Mouse (Mus musculus) adrenal gland, postnatal 10 days (tissue): ENCODE results near the gene Ssh1. TPM values are rescaled to one million over a fixed set of nuclear protein-coding genes. Genes with fewer than 3 reads are reported as not detected.

ENCODE experiments used
- DNase-seq: peaks from one replicate; pipeline ENCODE4 v3.0.0; 2021; ENCODE audit warnings: mixed read lengths
- total RNA-seq, 2 experiments: library from RNA; stranded (reverse); gene quantifications; 2 replicates each; pipeline ENCODE4 v1.2.3; 2021

The Ssh1 gene
- total RNA-seq, 2 experiments from 2014 or later = 14.2 to 20.0 TPM

DNA sequence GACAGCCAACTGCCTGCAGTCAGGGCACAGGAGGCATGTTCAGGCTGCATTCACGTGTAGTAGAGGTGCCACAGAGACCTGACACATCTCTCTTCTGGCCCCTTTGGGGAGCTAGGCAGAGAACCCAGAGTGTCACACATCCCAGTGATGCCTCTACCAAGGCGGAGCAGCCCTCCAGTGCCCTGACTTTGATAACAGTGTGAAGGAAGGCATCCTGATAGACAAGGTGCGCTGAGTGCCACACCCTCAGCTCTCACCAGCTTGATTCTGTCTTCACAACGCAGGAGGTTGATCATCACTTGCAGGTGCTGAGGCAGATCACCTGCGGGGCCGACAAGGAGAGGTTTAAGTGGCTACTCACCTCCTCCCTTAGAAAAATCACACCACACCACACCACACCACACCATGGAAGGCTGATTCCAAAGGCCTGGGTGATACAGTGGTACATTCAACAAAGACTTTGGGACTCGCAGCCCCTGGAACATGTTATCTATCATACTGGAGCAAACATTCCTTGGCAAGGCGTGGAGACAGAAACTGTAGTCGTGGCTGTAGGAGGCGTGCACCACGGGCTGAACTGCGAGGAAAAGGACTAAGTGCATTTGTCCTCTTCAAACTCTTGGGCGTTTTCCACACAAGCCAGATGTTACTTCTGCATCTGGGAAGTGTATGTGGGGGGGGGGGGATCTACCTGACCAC lies 27.1 kb downstream of the Ssh1 start:
- no peak for DNase-seq

DNA sequence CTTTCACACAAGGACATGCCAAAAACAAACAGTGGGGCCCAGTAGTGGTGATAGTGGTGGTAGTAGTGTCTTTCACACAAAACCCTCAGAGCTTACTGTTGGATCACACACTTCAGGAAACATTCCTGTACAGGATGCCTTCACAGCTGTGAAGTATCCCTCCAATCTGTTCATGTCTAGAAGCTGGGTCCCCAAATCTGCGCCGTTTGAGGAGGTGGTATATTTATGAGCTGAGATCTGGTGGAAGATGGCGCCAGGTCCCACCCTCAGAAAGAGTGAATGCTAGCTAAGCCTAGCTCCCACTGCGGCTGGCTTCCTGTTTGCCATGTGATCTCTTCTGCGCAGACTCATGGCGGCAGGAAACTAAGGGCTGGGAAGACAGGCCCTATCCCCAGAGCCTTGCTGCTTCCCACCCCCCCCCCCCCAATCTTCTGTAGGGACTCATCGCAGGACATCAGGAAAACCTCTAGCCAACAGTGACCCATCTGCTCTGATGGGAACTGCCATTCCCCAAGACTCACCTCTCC lies 28.0 kb downstream of the Ssh1 start:
- DNase-seq = no peak

DNA sequence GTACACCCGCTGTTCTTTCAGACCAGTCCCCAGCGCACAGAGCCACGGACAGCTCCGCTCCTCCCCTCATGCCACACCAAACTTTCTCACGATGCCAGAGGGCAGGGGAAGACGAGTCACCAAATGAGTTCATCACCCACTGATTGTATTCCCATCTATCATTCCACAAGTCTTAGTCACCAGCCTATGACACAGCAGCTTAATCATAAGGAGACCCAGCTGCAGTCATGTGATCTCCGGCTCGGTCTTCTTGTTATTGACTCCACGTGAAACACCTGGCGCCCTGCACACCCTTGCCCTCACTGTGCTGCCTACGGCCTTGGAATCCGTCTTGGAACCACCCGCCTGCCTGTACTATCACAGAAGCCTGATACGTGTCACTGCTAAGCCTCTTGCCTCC lies 28.7 kb downstream of the Ssh1 start:
- DNase-seq = no peak

DNA sequence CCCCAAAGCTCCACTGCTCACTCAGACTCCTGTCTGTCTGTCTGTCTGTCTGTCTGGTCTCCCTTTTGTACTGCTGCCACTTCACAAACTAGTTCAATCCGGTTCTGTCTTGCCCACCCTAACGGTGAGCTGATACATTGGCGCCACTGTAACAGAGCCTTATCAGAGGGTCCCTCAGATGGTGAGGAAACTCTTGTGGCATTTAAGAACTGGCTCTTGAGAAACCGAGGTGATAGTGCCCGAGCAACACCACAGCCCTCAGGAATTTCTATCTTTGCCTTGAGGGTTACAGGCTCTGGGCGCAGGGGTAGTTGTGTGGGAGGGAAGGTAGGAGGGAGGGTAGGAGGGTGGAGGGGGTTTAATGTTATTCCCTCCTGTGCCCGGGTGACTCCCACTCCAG lies 31.9 kb downstream of the Ssh1 start:
- no peak for DNase-seq

DNA sequence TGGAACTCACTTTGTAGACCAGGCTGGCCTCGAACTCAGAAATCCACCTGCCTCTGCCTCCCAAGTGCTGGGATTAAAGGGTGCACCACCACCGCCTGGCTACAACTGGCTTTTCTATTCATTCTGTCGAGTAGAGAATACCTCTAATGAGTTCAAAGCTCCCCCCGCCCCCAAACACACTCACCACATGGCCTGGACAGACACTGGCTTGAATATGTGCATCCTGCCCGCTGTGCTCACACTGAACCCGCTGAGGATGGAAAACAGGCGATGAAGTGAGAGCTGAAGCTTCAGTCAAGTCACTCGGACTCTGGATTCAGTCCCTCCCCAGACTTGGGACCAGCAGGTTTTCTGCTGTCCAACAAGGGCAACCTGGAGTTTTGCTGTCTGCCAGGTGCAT lies 33.3 kb downstream of the Ssh1 start:
- no peak for DNase-seq

DNA sequence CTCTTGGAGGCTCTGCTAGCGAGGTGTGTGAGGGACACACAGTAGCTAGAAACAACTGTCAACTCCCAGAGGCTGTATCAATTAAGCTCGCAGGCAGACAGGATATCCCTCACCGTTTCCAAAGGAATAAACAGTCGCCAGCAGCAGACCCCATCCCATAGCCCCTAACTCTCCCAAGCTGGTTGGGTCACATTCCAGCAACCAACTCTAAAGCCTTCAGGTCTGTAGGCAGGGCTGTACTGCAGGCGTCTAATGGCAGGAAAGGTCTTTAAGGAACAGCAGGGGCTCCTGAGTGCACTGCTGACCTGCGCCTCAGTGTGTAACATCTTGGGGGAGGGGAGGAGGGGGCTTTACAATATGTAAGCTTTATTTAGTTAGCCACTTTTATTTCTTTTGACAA lies 34.7 kb downstream of the Ssh1 start:
- no peak for DNase-seq

DNA sequence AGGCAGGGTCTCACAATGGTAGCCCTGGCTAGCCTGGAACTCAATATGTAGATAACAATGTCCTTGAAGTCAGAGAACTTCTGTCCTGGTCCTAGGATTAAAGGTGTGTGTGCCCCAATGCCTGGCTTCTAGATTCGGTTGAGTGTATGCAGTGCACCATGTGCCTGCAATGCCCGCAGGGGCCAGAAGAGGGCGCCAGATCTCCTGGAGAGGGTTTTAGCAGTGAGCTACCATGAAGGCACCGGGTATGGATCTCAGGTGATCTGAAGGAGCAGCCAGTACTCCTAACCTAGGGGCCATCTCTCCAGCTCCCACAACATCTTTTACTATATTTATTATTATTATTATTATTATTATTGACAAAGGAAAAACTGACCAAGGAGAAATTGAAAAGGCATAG lies 37.2 kb downstream of the Ssh1 start:
- DNase-seq = peak; percentile 95

DNA sequence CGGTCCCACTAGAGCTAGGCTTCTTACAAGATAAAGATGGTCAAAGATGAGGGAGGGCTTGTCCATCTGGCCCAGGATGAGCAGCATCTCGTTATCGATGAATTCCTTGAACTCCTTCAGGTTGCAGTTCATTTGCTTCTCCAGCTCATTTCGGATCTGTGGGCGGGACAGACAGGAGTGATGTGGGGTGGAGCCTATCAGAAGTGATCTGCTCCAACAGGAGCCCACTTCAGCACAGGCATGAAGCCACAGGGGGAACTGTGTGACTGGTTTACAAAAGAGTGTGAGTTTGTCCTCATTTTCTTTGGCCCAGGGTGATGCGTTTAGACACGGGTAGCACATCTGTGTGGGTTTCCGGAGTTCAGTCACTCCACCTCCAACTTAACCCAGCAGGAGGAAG lies 38.0 kb downstream of the Ssh1 start:
- DNase-seq = no peak

DNA sequence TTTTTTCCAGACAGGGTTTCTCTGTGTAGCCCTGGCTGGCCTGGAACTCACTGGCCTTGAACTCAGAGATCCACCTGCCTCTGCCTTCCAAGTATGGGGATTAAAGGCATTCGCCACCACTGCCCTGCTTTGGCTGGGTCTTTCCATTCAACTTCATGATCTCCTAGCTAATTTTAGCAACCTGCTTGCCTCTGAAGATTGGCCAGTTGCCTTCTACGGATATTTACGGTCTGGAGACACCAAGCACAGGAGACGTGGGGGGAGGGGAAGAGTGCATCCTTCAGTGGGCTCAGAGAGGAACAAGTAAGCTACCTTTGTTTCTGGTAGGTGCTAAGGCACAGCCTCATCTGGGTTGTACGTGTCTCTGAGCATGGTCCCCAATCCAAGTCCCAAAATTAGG lies 38.4 kb downstream of the Ssh1 start:
- no peak for DNase-seq

DNA sequence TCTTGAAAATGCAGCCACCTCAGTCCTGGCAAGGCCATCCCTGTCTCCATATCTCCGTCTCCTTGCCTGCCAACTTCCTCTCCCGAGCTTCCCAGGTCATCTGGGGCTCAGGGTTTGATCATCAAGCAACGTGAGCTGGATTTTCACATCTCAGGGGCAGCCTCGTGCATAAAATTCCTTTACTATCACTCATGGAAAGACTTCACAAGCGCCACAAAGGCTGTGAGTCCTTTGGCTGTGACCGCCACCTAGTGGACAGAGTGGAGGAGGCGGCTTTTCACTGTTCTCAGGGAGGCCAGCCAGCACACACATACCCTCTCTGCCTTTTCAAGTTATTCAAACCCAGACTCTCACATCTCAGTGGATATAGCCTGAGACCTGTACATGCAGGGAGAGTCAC lies 39.3 kb downstream of the Ssh1 start:
- peak; percentile 90 for DNase-seq

DNA sequence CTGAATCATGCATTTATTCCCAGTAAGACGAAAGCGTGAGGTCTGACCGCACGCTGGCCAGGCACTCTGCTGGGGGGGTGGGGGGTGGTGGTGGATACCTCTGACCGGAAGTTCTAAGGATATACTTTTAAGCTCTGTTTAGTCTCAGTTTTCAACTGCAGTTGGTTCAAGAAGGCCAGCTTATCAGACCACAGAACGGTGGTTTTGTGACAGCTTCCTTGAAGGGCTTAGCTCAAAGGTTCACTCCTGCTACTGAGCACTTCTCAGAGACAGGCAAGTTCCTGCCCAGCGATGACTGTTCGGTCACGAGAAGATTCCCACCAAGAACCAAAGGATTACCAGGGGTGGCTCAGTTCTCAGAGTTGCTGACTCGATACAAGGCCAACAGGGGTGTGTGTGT lies 41.2 kb downstream of the Ssh1 start:
- DNase-seq = no peak

DNA sequence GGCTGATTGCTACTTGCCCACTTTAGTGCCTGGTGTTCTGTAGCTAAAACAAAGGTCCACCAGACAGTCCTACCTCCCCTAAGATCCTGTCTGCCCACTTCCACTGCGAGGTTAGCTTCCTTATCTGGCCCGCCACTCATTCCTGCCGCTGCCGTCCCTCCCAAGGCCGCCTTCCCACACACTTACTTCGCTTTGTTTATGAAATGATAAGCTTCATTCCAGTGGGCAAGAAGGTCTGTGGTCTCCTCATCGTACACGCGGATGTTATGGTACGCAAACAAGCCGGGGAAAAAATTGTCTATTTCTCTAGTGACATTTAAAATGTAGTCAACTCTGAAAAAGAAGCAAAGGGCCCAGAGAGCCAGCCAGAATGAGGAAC lies 42.0 kb downstream of the Ssh1 start:
- no peak for DNase-seq

DNA sequence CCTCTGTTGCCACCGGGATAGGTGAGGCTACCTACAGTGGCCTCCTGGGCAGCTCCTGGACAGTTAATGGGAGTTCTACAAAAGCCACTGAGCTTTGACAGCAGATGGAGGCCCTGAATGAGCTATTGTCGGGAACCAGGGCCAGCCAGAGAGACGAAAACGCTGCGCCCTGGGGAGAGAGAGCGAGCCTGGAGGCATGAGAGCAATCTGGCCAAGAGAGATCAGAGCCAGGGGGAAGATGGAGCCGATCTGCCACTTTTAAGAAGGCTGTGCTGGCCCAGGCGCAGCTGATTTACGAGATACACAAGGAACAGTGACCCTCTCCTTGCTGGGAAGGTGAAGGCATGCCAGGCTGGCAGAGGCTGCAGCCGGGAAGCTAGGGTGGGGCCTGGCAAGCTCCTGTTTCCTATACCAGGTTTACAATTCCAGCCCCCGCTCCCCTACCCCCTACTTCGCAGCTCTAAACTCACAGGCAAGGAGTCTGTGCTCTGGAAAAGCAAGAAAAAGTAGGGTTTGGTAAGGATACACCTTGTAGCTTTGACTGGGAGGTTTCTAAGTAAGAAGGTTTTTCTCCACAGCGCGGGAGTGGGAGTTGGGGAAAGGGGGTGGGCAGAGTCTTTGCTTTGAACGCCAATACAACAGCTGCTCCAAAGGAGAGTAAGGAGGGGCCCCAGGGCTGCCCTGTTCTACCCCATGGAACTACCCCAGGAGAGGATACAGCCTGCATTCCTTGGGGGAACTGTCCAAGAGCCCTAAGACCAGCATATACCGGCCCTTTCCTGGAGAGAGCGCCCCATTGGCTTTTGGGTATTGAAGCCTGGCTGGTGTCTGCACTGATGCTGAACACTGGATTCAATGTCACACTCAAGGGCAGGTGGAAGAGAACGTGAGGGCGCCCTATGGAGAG lies 42.7 kb downstream of the Ssh1 start:
- no peak for DNase-seq

DNA sequence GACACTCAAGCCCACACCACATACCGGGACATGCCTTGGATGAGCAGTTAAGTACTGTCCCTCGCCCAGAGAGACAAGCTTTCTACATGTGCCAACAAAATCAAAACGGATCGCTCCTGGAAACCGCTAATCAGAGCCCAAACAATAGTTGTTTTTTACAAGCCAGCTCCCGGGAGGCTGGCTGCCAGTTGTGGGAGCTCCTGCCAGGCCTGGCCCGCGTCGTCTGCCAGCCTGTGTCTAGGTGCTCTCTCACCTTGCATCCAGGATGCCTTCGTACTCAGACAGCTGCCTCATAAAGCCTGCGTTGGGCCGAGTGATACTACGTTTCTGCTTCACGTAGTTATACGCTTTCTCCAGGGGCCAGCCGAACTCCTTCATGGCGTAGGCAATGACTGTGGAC lies 43.6 kb downstream of the Ssh1 start:
- no peak for DNase-seq

DNA sequence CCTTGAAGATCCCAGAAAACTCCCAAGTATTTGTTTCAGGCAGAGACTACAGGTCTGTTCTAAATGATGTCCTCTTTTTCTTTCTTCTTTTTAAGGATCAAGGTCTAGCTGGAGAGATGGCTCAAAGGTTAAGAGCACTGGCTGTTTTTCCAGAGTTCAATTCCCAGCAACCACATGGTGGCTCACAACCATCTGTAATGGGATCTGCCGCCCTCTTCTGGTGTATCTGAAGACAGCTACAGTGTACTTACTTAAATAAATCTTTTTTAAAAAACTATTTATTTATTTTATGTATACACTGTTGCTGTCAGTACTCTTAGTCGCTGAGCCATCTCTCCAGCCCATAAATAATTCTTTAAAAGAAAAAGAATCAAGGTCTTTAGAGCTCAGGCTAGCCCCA lies 46.4 kb downstream of the Ssh1 start:
- no peak for DNase-seq

DNA sequence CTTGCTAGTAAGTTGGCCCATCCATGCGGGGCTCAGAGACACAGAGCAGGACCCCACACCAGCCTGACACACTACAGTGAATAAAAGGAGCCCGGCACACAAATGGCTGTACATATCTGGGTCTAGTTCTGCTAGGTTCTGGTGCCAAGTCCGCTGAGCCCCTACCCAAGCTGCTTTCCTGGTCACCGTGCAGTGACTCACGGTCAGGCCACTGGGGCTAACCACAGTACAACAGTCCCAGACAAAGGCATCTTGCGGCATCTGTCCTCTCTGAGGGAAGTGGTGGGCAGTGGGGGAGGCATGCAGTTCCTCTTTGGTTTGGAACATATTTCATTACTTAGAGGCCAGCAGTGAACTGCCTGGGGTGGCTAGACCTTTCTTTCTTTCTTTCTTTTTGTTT lies 48.6 kb downstream of the Ssh1 start:
- no peak for DNase-seq

DNA sequence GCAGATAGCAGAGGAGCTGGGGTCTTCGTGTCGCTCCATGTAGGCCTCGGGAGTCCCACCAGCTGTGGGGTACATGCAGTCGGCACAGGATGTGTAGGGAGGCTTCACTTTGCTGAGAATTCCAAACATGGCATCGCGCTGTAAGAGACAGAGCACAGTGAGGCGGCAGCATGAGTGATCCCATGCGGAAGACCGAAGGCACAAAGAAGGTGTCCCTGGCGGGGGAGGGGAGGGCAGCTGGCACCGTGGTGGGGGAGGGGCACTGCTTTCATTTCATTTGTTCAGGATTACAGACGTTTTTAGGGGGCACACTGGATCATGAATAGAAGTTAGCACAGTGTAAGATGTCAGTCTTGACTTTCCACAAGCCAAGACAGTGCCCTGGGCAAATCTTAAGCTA lies 50.4 kb downstream of the Ssh1 start:
- no peak for DNase-seq

DNA sequence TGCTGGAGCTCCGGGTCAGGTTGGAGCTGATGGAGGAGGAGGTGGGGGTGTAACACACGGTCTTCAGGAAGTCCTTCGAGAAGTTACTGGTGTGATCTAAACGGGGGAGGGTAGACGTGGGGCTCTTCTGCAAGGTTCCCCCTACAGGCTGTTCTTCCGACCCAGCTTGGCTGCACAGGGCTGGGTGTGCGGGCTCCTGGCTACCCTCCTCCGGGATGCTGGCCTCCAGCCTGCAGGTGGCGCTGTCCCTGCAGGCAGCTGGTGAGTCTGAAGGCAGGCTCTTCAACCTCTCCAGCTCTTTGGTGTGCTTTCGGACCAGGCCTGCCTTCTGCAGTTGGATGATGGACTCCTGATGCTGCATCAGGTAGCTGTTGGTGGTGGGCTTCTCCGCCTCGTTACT lies 51.1 kb downstream of the Ssh1 start:
- DNase-seq = no peak

DNA sequence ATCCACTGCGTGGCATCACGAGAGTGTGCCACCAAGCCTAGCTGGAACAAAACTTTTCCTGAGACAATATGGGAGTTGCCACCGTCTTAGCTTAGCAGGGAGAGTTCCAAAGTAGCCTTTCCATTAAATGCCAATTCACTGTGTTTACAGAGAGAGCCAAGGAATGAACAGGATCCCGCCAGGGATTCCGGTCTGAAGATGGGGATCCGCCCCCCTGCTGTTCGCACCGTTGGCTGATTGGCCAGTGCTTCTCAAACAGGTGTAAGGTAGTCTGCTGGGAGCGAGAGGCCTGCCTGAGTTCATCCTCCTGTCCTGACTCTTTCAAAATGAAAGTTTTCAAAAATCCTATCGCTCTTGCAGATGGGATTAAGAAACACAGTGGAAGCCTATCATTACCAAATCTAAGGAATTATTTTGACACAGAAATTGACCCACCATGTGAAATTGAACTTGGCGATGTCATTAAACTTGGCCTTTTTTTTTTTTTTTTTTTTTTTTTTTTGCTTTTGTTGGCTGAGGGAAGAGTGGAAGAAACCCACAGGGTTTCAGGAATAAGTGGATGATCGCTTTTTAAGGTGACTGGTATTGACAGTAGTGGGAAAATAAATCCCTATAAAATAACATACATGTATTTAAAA lies 54.3 kb downstream of the Ssh1 start:
- DNase-seq = no peak

DNA sequence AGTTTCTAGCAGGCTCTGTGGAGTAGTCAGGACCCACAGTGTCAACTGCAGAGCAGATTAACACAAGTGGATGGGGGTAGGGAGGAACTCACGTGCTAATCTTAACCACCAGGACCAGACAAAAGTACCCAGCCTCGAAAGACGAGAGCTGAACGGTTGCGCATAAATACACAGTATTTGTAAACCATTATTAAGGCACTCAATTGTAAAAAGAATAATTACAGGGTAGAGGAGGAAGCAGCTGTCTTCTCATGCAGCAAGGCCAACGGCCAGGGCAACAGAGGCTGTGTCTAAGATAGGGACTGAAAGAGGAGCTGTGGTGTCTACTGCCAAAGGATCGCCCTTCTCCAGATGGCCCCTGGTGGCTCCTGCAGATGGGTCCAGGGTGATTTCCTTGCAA lies 56.0 kb downstream of the Ssh1 start:
- DNase-seq = no peak

DNA sequence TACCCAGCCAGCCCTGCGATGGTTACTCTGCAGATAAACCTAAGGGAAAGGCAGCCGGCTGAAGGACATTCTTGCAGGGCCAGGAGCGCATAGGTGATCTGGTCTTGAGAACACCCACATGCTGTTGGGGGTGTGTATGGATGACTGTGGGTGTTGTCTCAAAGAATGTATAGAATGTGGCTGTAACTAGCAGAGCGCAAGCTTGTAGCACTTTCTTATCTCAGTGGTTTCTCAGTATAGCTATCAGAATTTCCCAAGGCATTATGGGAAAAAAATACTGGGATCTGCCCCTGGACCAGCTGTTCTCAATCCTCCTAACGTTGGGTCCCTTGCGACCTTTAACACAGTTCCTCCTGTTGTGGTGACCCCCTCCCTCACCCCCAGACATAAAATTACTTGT lies 59.8 kb downstream of the Ssh1 start:
- DNase-seq = no peak

DNA sequence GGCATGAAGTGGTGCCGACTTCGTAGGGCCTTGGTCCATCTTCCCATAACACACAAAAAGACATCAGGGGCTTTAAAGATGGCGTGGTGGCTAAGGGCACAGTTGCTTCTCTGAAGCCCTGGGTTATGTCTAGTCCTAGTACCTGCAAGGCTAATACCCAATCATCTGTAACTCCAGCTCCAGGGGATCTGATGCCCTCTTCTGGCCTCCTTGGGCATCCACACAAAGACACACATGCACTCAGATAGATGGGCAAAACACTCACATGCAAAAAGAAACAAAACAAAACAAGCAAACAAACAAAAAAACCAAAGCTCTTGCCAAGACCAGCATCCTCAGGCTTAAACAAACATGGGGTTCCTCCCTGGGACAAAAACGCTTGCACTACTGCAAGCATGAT lies 60.2 kb downstream of the Ssh1 start:
- DNase-seq = no peak

DNA sequence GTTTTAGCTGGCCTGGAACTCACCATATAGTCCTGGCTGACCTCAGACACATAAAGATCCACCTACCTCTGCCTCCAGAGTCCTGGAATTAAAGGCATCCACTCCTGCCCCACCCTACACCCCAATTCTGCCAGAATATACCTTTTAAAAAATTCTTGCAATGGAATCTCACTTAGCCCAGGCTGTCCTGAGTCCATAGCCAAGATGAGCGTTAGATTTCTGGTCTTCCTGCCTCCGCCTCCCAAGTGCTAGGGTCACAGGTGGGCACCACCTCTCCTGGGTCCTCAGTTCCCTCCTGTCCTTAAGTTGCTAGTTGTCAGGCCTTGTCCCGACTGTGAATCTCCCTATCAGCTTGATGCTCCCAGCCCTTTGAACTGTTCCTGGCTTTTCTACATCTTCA lies 61.4 kb downstream of the Ssh1 start:
- no peak for DNase-seq
